Mouse (Mus musculus) embryonic facial prominence, embryonic 11.5 days (tissue): ENCODE measurements around the gene Zglp1. TPM values are rescaled to one million over a fixed set of nuclear protein-coding genes. Genes with fewer than 3 reads are reported as not detected.
A peak's percentile ranks its signal among the peaks of the same experiment; 100 is the strongest.
"Not testable (repeated sequence)": the region's sequence is repeated elsewhere in the genome, so short reads cannot be mapped to it uniquely, and the experiment has no call there.

ENCODE experiments used
- ATAC-seq: fragments of 200-750 bp; cut with Nextera tagmentation; replicated peaks from 2 replicates; pipeline ENCODE4 v1.8.0; 2017; ENCODE audit warnings: low read depth; ENCODE audit not compliant: insufficient number of reproducible peaks, low FRiP score, low TSS enrichment
- DNase-seq: peaks from one replicate; pipeline ENCODE4 v3.0.0-alpha.2; 2015; ENCODE audit warnings: low spot score
- H3K27ac ChIP-seq: fragments of 300-500 bp; sonication (generic); replicated peaks from 2 replicates; pipeline ENCODE4 v1.5.1; 2014; ENCODE audit warnings: mild to moderate bottlenecking, low read depth, low read length, control low read depth
- H3K27me3 ChIP-seq: fragments of 300-500 bp; sonication (generic); 2 replicates; pipeline ENCODE4 v1.6.1; 2014; ENCODE audit warnings: mild to moderate bottlenecking, low read length, moderate library complexity, mixed read lengths; ENCODE audit not compliant: control insufficient read depth, insufficient read depth
- H3K36me3 ChIP-seq: fragments of 300-500 bp; sonication (generic); replicated peaks from 2 replicates; pipeline ENCODE4 v1.6.1; 2014; ENCODE audit warnings: low read depth, mild to moderate bottlenecking, low read length, moderate library complexity, mixed read lengths; ENCODE audit not compliant: control insufficient read depth, insufficient read depth
- H3K4me1 ChIP-seq: fragments of 300-500 bp; sonication (generic); 2 replicates; pipeline ENCODE4 v1.6.1; 2014; ENCODE audit warnings: low read length, mixed read lengths; ENCODE audit not compliant: control insufficient read depth, insufficient read depth
- H3K4me2 ChIP-seq: fragments of 300-500 bp; sonication (generic); 2 replicates; pipeline ENCODE4 v1.6.1; 2014; ENCODE audit warnings: low read depth, mild to moderate bottlenecking, control low read depth, low read length, moderate library complexity
- H3K4me3 ChIP-seq: fragments of 300-500 bp; sonication (generic); 2 replicates; pipeline ENCODE4 v1.5.1; 2014; ENCODE audit warnings: low read depth, low read length, control low read depth
- H3K9ac ChIP-seq: fragments of 300-500 bp; sonication (generic); replicated peaks from 2 replicates; pipeline ENCODE4 v1.6.1; 2014; ENCODE audit warnings: mild to moderate bottlenecking, control low read depth, low read length
- H3K9me3 ChIP-seq: fragments of 300-500 bp; sonication (generic); replicated peaks from 2 replicates; pipeline ENCODE4 v1.6.1; 2016; ENCODE audit warnings: mild to moderate bottlenecking, low read length, inconsistent platforms, mixed read lengths; ENCODE audit not compliant: control insufficient read depth
- WGBS: fragments of 180-500 bp; shearing (Covaris S2); extraction: QIAGEN DNeasy Blood & Tissue Kit; methylation state at CpG from one replicate; pipeline ENCODE4 v1.1.7; 2014; 5-methylcytosine and 5-hydroxymethylcytosine counted together
- polyA plus RNA-seq: library from polyadenylated mRNA; unstranded; fragments of >200 nt; fragmentation: Nextera tagmentation; extraction: Ambion mirVana; gene quantifications from 2 replicates; pipeline ENCODE4 v1.2.1, GENCODE M21; 2014

Zglp1 gene
- polyA plus RNA-seq, 1 experiment from 2014 or later, result 0.80 TPM

DNA sequence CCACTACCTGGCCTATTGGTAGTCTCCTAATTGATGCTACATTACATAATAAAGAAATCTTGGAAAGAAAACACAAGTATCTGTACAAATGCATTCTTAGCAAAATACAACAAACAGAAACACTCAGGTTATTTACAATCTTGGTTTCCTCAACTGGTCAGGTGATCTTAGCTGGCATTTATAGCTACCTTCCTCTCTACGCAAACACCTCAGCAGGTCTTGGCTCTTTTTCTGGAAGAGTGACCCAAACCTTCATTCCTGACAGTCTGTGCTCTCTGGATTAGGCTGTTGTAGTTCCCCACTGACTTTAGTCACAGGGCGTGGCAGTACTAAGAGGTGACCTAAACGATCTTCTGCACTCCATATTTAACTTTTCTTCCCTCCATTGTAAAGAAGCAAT, 21.7 kb downstream of the Zglp1 start:
- H3K4me3 ChIP-seq, result no peak overlapping the region
- no peak overlapping the region for H3K4me2 ChIP-seq
- no peak overlapping the region for H3K27ac ChIP-seq
- no peaks in the 10 kb centered on the region for H3K36me3 ChIP-seq
- H3K9ac ChIP-seq, result no peak overlapping the region
- H3K4me1 ChIP-seq, result no peaks in the 10 kb centered on the region
- ATAC-seq, result no peak
- no peak for DNase-seq
- 84% methylated on average over 3 of the region's 3 CpGs for WGBS
- no peaks in the 10 kb centered on the region for H3K9me3 ChIP-seq
- H3K27me3 ChIP-seq, result no peaks in the 10 kb centered on the region

GRCm38 (mm10) chr9:21044785-21045184, 22.1 kb downstream of the Zglp1 start:
- ATAC-seq, H3K4me1 ChIP-seq, H3K27me3 ChIP-seq, DNase-seq, H3K4me3 ChIP-seq, H3K4me2 ChIP-seq, H3K9ac ChIP-seq, H3K36me3 ChIP-seq, H3K27ac ChIP-seq, H3K9me3 ChIP-seq: not testable (repeated sequence)
- WGBS, result 54% methylated on average over 1 of the region's 1 CpGs

GRCm38 (mm10) chr9:21043563-21043962, 23.3 kb downstream of the Zglp1 start:
- no peaks in the 10 kb centered on the region for H3K9me3 ChIP-seq
- H3K27me3 ChIP-seq, result peaks cover 14% of the 10 kb centered on the region
- no peaks in the 10 kb centered on the region for H3K4me1 ChIP-seq
- 81% methylated on average over 4 of the region's 4 CpGs for WGBS
- no peak overlapping the region for H3K27ac ChIP-seq
- no peak for DNase-seq
- H3K9ac ChIP-seq, result no peak overlapping the region
- no peaks in the 10 kb centered on the region for H3K36me3 ChIP-seq
- no peak overlapping the region for H3K4me2 ChIP-seq
- no peak for ATAC-seq
- no peak overlapping the region for H3K4me3 ChIP-seq

DNA sequence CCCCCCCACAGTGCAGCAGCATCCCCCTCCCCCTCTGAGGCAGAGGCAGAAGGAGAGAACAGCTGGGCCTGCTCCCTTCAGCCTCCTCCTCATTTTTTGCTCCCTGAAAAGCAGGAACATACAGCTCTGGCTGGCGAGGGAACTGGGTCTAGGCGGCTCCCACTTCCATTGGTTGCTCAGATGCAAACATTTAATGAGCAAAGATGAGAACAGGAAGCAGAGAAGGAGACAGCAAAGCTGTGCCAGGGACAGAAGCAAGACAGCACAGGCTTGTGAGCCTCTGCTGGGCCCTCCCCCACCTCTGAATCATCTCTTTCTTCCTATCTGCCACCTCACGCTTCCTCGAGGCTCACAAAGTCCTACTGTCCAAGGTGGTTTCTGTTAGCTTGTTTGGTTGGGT, 25.6 kb downstream of the Zglp1 start:
- 0 out of 2 replicates have a peak overlapping the region, but pooled peaks have one; percentile 25 for H3K9ac ChIP-seq
- H3K4me1 ChIP-seq, result peaks cover 3% of the 10 kb centered on the region
- WGBS, result 39% methylated on average over 4 of the region's 4 CpGs
- no peak overlapping the region for H3K4me3 ChIP-seq
- DNase-seq (no peak), ATAC-seq (no peak)
- H3K4me2 ChIP-seq, result no peak overlapping the region
- peaks cover 37% of the 10 kb centered on the region for H3K27me3 ChIP-seq
- no peaks in the 10 kb centered on the region for H3K9me3 ChIP-seq
- H3K27ac ChIP-seq, result no peak overlapping the region
- no peaks in the 10 kb centered on the region for H3K36me3 ChIP-seq

DNA sequence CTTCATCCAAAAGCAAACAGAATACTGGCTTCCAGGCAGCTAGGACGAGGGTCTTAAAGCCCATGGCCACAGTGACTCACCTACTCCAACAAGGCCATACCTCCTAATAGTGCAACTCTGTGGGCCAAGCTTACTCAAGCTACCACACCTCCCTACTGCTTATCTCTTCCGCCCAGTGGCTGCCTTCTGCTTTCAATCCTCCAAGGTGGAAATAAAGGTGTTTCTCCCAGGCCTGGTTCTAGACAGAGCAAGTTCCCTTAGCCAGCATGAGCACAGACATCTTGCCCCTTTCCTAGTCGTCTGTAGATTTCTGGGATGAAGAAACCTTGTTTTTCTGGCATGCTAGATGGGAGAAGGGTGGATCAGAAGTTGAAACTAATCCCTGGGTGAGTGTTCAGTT, 27.1 kb downstream of the Zglp1 start:
- Histone ChIP-seq H3K9ac (no peak overlapping the region), H3K4me1 (peaks cover 3% of the 10 kb centered on the region), H3K36me3 (no peaks in the 10 kb centered on the region), H3K4me2 (no peak overlapping the region), H3K27ac (no peak overlapping the region), H3K4me3 (no peak overlapping the region), H3K27me3 (peaks cover 52% of the 10 kb centered on the region), H3K9me3 (no peaks in the 10 kb centered on the region)
- no peak for ATAC-seq
- no peak for DNase-seq
- WGBS, result 72% methylated on average over 3 of the region's 3 CpGs

DNA sequence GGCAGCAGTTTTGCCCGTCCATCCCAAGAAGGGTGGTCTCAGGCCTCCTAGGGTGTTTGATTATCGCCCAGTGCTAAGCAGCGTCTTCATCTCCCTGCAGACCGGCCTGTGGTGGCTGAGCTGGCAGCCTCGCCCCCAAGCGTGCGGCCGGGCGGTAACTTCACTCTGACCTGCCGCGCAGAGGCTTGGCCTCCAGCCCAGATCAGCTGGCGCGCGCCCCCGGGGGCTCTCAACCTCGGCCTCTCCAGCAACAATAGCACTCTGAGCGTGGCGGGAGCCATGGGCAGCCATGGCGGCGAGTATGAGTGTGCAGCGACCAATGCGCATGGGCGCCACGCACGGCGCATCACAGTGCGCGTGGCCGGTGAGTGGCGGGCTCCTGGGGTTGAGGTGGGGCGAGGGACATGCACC, 29.4 kb downstream of the Zglp1 start:
- Histone ChIP-seq H3K4me2 (peak overlapping the region; percentile 62), H3K4me3 (peak overlapping the region; percentile 35), H3K9ac (peak overlapping the region; percentile 58), H3K27ac (no peak overlapping the region), H3K9me3 (no peaks in the 10 kb centered on the region), H3K27me3 (peaks cover 72% of the 10 kb centered on the region), H3K4me1 (peaks cover 3% of the 10 kb centered on the region), H3K36me3 (no peaks in the 10 kb centered on the region)
- 1% methylated on average over 31 of the region's 31 CpGs for WGBS
- DNase-seq, result peak; percentile 18
- no peak; the same call in 1 of the 2 replicates for ATAC-seq

- H3K9ac ChIP-seq, result no peak overlapping the region
Observed at GRCm38 (mm10) chr9:21036666-21037065, 30.2 kb downstream of the Zglp1 start.

GRCm38 (mm10) chr9:21036161-21036560, 30.7 kb downstream of the Zglp1 start:
- H3K36me3 ChIP-seq, result no peaks in the 10 kb centered on the region
- H3K9me3 ChIP-seq, result no peaks in the 10 kb centered on the region
- peaks cover 80% of the 10 kb centered on the region for H3K27me3 ChIP-seq
- no peak for ATAC-seq
- no peak overlapping the region for H3K27ac ChIP-seq
- no peak for DNase-seq
- no peak overlapping the region for H3K4me3 ChIP-seq
- no peak overlapping the region for H3K4me2 ChIP-seq
- H3K9ac ChIP-seq, result no peak overlapping the region
- WGBS, result 5% methylated on average over 20 of the region's 20 CpGs
- peaks cover 6% of the 10 kb centered on the region for H3K4me1 ChIP-seq

More at GRCm38 (mm10) chr9:21036666-21037065, 30.2 kb downstream of the Zglp1 start:
- peaks cover 6% of the 10 kb centered on the region for H3K4me1 ChIP-seq
- H3K27ac ChIP-seq, result no peak overlapping the region
- no peaks in the 10 kb centered on the region for H3K36me3 ChIP-seq
- no peaks in the 10 kb centered on the region for H3K9me3 ChIP-seq
- WGBS, result 1% methylated on average over 22 of the region's 22 CpGs
- DNase-seq (no peak), ATAC-seq (no peak)
- peaks cover 79% of the 10 kb centered on the region for H3K27me3 ChIP-seq
- no peak overlapping the region for H3K4me3 ChIP-seq
- H3K4me2 ChIP-seq, result no peak overlapping the region
